Mouse (Mus musculus): ENCODE measurements around the gene Lgals3bp.

DNA sequence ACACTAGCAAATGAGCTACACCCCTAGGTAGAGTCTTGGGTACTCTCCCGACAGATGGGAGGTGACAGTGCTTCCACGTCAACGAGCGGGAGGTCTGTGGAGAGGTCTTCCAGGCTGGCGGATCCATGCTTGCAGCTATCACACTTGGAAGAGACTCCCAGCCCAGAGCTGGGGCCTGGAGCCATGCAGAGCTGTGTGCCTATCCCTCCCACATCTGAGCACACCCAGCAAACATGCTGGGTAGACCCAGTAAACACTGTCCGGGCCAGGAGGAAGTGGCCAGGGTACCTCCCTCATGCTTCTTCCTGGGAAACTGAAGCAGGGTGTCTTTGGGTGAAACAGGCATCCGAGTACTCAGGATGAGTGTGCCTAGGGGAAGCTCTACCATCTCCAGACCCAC, 41.4 kb downstream of the Lgals3bp start:
- no peak for TF ChIP-seq CTCF (IDR thresholded peaks at IDR 0.05; ENCODE audit: low read depth)
- no peak for TF ChIP-seq EP300 (IDR thresholded peaks at IDR 0.05; ENCODE audit: low read depth)
